Comparison of ENCODE assay signal across 8 mouse cellular contexts in the genomic region with DNA sequence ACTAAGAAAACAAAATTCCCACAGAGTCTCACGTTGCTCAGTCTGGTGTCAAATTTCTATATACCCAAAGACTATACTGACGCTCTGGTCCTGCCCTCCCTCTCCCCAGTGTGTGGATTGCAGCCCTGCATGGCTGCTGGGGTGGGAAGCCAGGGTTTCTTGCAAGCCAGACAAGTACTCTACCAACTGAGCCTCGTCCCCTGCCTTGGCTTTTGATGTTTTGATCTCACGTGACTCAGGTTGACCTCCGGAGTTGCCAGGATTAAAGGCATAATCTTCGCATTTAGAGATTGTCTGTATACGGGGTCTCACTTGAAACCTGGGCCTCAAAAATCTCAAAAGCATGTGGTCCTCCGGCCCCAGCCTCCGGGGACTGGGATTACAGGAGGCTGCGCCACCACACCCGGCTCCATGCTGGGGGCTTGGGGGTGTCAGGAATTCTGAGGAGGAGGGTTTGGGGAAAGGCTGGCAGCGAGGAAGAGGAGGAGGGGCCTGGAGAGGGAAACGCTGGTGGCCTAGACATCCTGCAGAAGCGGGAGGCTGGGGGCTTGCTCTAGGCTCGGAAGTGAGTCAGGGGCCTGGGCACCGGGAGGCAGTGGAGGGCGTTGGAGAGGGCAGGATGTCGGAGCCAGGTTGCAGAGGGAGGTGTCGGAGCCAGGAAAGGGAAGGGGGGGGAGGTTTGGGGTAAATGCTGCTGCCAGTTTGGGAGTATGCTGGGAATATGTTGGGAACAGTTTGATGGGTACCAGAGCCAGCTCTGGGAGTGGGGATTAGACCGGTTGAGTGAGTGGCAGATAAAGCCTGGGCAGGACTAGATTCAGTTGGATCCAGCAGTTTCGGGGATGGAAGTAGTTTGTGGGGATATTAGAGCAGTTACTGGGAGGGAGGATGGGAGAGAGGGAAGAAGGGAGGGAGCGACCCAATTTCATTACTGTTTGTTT. TPM values are rescaled to one million over a fixed set of nuclear protein-coding genes. Genes with fewer than 3 reads are reported as not detected.
DNase-seq lines count a peak whose midpoint lies in the region; ATAC-seq and TF ChIP-seq lines count a peak whose summit lies in the region.

No protein-coding gene starts in this region.

- H3K4me3 ChIP-seq in gastrocnemius, adult 2 months: peak overlapping the region; percentile 29
- H3K4me3 ChIP-seq in neural tube, embryonic 12.5 days: no peak overlapping the region
- H3K4me3 ChIP-seq in limb, embryonic 11.5 days (ENCODE audit: low read depth, low read length): peak overlapping the region; percentile 11; the same call in 1 of the 2 replicates

- no peak for DNase-seq in gastrocnemius, adult 2 months
- no peak for DNase-seq in gastrocnemius, adult 18-20 months (ENCODE audit: low spot score)
- DNase-seq in neural tube, embryonic 10.5 days (ENCODE audit: extremely low spot score, low spot score): no peak
- DNase-seq in limb, embryonic 11.5 days (ENCODE audit: low spot score): peak; percentile 74
- no peak for DNase-seq in urinary bladder, adult 18-20 months (ENCODE audit: low spot score in 2 of 2)
- no peak for DNase-seq in retina, postnatal 1 day
- DNase-seq in right cerebral cortex, postnatal 4 days: no peak

- H3K36me3 ChIP-seq in neural tube, embryonic 12.5 days: no peaks in the 10 kb centered on the region
- H3K36me3 ChIP-seq in limb, embryonic 11.5 days (ENCODE audit: control insufficient read depth, insufficient read depth, low read length): no peaks in the 10 kb centered on the region

- no peak overlapping the region for H3K9ac ChIP-seq in neural tube, embryonic 12.5 days
- H3K9ac ChIP-seq in limb, embryonic 11.5 days (ENCODE audit: low read length): peak overlapping the region; percentile 50; the same call in 1 of the 2 replicates

- TF ChIP-seq CTCF in gastrocnemius, adult 2 months (IDR thresholded peaks at IDR 0.05): no peak

- H3K9me3 ChIP-seq in neural tube, embryonic 12.5 days: no peaks in the 10 kb centered on the region
- no peaks in the 10 kb centered on the region for H3K9me3 ChIP-seq in limb, embryonic 11.5 days (ENCODE audit: control insufficient read depth, low read length)

- H3K4me2 ChIP-seq in neural tube, embryonic 12.5 days (replicated peaks): peak overlapping the region; percentile 19; the same call in 1 of the 2 replicates
- peak overlapping the region; percentile 39 for H3K4me2 ChIP-seq in limb, embryonic 11.5 days (ENCODE audit: low read depth, severe bottlenecking)

- H3K4me1 ChIP-seq in neural tube, embryonic 12.5 days: peaks cover under 1% of the 10 kb centered on the region; the same call in 1 of the 2 replicates
- peaks cover 21% of the 10 kb centered on the region for H3K4me1 ChIP-seq in limb, embryonic 11.5 days (ENCODE audit: control insufficient read depth, insufficient read depth, low read length)

- no peak overlapping the region for H3K27ac ChIP-seq in gastrocnemius, adult 2 months
- H3K27ac ChIP-seq in neural tube, embryonic 12.5 days: no peak overlapping the region
- H3K27ac ChIP-seq in limb, embryonic 11.5 days (replicated peaks; ENCODE audit: low read depth, low read length): peak overlapping the region; percentile 56

- ATAC-seq in neural tube, embryonic 12.5 days (ENCODE audit: low FRiP score, low read depth): no peak
- peak; percentile 72; the same call in 1 of the 2 replicates for ATAC-seq in limb, embryonic 11.5 days (ENCODE audit: insufficient number of reproducible peaks, low FRiP score, low TSS enrichment, low read depth)

- intact Hi-C loops in gastrocnemius, adult 2 months (cut with DNase I): loop anchor here (5.0 kb wide), 1 partner anchor 43 kb away; the partner anchor contains the start of genes Bloc1s3 and Trappc6a

- 10% methylated on average over 22 of the region's 22 CpGs for WGBS in neural tube, embryonic 12.5 days
- WGBS in limb, embryonic 11.5 days: 4% methylated on average over 22 of the region's 22 CpGs

- H3K27me3 ChIP-seq in neural tube, embryonic 12.5 days (replicated peaks): peaks cover 37% of the 10 kb centered on the region
- H3K27me3 ChIP-seq in limb, embryonic 11.5 days (ENCODE audit: control insufficient read depth, insufficient read depth, low read length): peaks cover 9% of the 10 kb centered on the region

RNA-seq across cellular contexts. Expression of gene Exoc3l2, which starts 1.5 kb away (rescaled TPM):
- under 1 TPM; 0.41 to 0.73 TPM for total RNA-seq in gastrocnemius, adult 2 months (2021)
- 1 to 10 TPM in 1 of 2 experiments, under 1 TPM in 1; 0.57 to 1.5 TPM for total RNA-seq in gastrocnemius, adult 18-20 months (2021)
- 1.2 and 1.6 TPM in 2 replicates for polyA plus RNA-seq in neural tube, embryonic 12.5 days (2016; fragmentation: Nextera tagmentation; extraction: Ambion mirVana)
- polyA plus RNA-seq in limb, embryonic 11.5 days (2014; fragmentation: Nextera tagmentation; extraction: Ambion mirVana): 1.8 and 2.2 TPM in 2 replicates

RNA-seq across cellular contexts. Expression of gene Mark4, which starts 6.0 kb away (rescaled TPM):
- total RNA-seq in gastrocnemius, adult 2 months (2021): 10 to 100 TPM; 17.1 to 17.9 TPM
- 10 to 100 TPM; 18.5 to 20.8 TPM for total RNA-seq in gastrocnemius, adult 18-20 months (2021)
- 19.9 and 21.7 TPM in 2 replicates for polyA plus RNA-seq in neural tube, embryonic 12.5 days (2016; fragmentation: Nextera tagmentation; extraction: Ambion mirVana)
- polyA plus RNA-seq in limb, embryonic 11.5 days (2014; fragmentation: Nextera tagmentation; extraction: Ambion mirVana): 10.0 and 10.8 TPM in 2 replicates

RNA-seq across cellular contexts. Expression of gene Bloc1s3, which starts 43.5 kb away (rescaled TPM):
- 1 to 10 TPM; 1.7 to 2.1 TPM for total RNA-seq in gastrocnemius, adult 2 months (2021)
- total RNA-seq in gastrocnemius, adult 18-20 months (2021): 1 to 10 TPM; 1.9 to 2.2 TPM
- polyA plus RNA-seq in neural tube, embryonic 12.5 days (2016; fragmentation: Nextera tagmentation; extraction: Ambion mirVana): 4.6 and 5.7 TPM in 2 replicates
- polyA plus RNA-seq in limb, embryonic 11.5 days (2014; fragmentation: Nextera tagmentation; extraction: Ambion mirVana): 2.3 and 2.7 TPM in 2 replicates

RNA-seq across cellular contexts. Expression of gene Trappc6a, which starts 43.6 kb away (rescaled TPM):
- total RNA-seq in gastrocnemius, adult 2 months (2021): 1 to 10 TPM; 6.2 to 9.9 TPM
- 1 to 10 TPM; 9.0 to 9.4 TPM for total RNA-seq in gastrocnemius, adult 18-20 months (2021)
- polyA plus RNA-seq in neural tube, embryonic 12.5 days (2016; fragmentation: Nextera tagmentation; extraction: Ambion mirVana): 50.6 and 51.0 TPM in 2 replicates
- polyA plus RNA-seq in limb, embryonic 11.5 days (2014; fragmentation: Nextera tagmentation; extraction: Ambion mirVana): 73.3 and 82.3 TPM in 2 replicates

RNA-seq across cellular contexts. Expression of gene Nkpd1, which starts 53.0 kb away (rescaled TPM):
- not detected for total RNA-seq in gastrocnemius, adult 2 months (2021)
- total RNA-seq in gastrocnemius, adult 18-20 months (2021): not detected
- 0.11 and 0.19 TPM in 2 replicates for polyA plus RNA-seq in neural tube, embryonic 12.5 days (2016; fragmentation: Nextera tagmentation; extraction: Ambion mirVana)
- polyA plus RNA-seq in limb, embryonic 11.5 days (2014; fragmentation: Nextera tagmentation; extraction: Ambion mirVana): 0.12 and 0.16 TPM in 2 replicates
